Mouse (Mus musculus) G1E (cell line): Measurements from ENCODE around the gene Bri3.

Experiments used
- CTCF ChIP-seq: IDR thresholded peaks from 2 replicates; pipeline ENCODE4 v1.5.1; 2012; ENCODE audit warnings: low read depth, low read length, inconsistent platforms, mixed read lengths
- GATA1 ChIP-seq: IDR thresholded peaks from 2 replicates; pipeline ENCODE4 v1.6.1; 2012; ENCODE audit warnings: borderline replicate concordance, low read length, inconsistent platforms, mixed read lengths
- GATA2 ChIP-seq: IDR thresholded peaks from 2 replicates; pipeline ENCODE4 v1.6.1; 2012; ENCODE audit warnings: low read depth, low read length, inconsistent platforms, borderline replicate concordance
- POLR2AphosphoS5 ChIP-seq: IDR thresholded peaks from 2 replicates; pipeline ENCODE4 v1.6.1; 2012; ENCODE audit warnings: low read depth, low read length, inconsistent platforms; ENCODE audit not compliant: insufficient replicate concordance
- TAL1 ChIP-seq: conservative IDR thresholded peaks from 2 replicates; pipeline ENCODE4 v1.6.1; 2012; ENCODE audit warnings: low read depth, low read length, inconsistent platforms, mixed read lengths

DNA sequence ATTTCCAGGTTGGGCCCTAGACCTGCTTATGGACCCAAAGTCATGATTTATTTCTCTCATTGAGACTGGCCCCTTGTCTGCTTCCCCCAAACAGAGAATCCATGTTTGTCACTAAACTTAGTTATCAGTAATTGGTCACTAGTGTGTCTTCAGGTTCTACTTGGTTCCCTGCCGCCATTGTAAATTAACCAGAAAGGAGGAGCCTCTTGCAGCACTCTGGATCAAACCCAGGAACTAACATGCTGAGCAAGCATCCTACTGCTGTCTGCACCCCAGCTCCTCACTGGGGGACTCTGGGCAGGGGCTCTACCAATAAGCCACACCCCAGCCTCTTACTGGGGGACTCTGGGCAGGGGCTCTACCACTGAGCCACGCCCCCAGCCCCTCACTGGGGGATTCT, 1.4 kb downstream of the Bri3 start:
- TF ChIP-seq POLR2AphosphoS5 (no peak), CTCF (no peak), GATA2 (no peak), GATA1 (no peak), TAL1 (no peak)
